Mouse (Mus musculus): Measurements from ENCODE around the gene Appl1. TPM values are rescaled to one million over a fixed set of nuclear protein-coding genes. Genes with fewer than 3 reads are reported as not detected.
A peak's percentile ranks its signal among the peaks of the same experiment; 100 is the strongest.

Appl1 gene
- 27.0 and 33.1 TPM in 2 replicates for polyA plus RNA-seq (2016; fragmentation: Nextera tagmentation; extraction: Ambion mirVana)

DNA sequence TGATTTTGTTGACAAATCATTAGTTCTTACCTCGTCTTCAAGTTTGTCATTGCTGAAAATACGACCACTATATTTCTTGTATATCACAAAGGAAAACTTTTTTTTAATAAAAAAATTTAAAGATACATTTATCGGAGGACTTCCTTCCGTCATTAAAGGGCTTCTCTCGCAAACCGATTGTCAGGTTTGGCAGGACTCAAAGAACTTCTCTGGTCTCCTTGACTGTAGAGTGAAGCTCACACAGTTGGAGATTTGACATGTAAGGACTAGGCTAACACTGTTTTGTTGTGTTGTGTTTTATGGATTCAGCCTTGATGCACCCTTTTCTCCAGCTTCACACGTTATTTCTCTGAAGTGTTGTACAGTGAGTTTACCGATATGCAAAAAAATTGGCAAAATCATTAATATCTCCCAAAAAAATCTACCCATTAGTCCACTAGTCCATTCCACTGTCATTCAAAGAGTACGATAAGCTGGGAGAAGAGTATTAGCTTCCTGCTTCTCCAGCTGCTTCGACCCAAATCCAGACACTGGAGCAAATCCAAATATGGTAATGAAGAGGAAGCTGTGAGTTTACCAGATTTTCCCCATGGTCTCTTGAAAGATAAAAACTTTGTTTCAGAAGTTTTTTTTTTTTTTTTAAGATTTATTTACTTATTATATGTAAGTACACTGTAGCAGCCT lies at the start of gene Appl1:
Gene Appl1 (minus strand): TSS at position 127 of the 684 bp plus-strand sequence.
- no peak for DNase-seq (ENCODE audit: low spot score)
- Histone ChIP-seq H3K4me1 (peaks cover 16% of the 10 kb centered on the region), H3K36me3 (no peaks in the 10 kb centered on the region), H3K27me3 (ENCODE audit: low read depth, poor library complexity, severe bottlenecking) (no peaks in the 10 kb centered on the region), H3K27ac (peak within 1 kb of the TSS; percentile 93), H3K4me3 (peak within 1 kb of the TSS; percentile 93), H3K9me3 (replicated peaks) (no peaks in the 10 kb centered on the region)
- whole genome bisulfite sequencing = 53% methylated on average over 10 of the region's 10 CpGs

DNA sequence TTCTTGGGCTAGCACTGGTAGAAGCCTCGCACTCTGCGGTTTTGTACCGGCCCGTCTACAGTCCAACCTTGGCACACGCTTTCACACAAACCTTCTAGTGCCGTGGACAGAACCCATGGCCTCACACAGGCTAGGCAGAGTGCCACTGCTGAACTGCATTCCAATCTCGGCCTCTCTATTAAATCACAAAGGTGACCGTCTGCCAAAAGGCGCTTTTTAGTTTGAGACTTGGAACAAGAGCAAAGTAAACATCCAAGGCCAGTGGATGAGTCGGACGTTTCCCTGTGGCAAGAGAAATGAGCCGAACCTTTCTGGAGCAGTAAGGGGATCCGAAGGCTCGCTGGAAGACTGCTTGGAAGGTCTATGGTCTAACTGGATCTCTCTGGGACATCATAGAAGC lies 48.8 kb upstream of the Appl1 start:
- Histone ChIP-seq H3K27me3 (ENCODE audit: low read depth, poor library complexity, severe bottlenecking) (no peaks in the 10 kb centered on the region), H3K36me3 (no peaks in the 10 kb centered on the region), H3K4me1 (peaks cover 4% of the 10 kb centered on the region; the same call in 1 of the 2 replicates), H3K9me3 (replicated peaks) (no peaks in the 10 kb centered on the region), H3K4me3 (no peak overlapping the region), H3K27ac (no peak overlapping the region)
- DNase-seq (ENCODE audit: low spot score) = no peak
- 93% methylated on average over 14 of the region's 14 CpGs for WGBS

DNA sequence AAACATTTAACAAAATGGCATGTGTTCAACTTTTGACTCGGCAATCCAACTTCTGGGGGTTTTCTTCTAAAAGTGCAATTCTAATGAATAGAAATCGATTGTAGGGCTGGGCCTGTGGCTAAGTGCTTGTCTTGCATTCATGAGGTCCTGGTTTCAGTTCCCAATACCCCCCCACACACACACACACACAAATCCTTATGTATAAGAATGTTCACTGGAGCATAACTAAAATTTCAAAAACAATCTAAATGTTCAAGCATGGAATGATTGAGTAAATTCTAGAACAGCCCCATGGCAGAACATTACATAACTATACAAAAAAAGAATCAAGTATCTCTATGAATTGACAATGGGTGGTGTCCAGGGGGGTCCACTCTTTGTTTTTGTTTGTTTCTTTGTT lies 46.9 kb upstream of the Appl1 start:
- 96% methylated on average over 2 of the region's 2 CpGs for WGBS
- no peak overlapping the region for H3K27ac ChIP-seq

DNA sequence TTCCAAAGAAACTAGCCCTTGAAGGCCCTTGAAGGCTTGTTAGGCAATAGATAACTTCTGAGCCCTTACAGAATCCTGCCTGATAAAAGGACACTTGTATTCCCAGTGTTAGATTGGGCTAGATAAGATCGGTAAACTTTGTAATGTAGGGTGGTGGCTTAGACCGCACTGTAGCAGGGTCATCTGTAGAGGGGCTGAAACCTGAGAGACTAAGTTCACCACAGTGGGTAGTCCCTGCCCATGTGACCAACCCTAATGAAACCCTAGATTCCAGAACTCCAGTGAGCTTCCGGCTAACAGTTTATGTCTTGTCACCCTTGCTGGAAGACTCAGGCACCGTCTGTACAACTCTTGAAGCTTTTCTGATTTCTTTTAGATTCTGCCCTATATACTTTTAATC lies 42.6 kb upstream of the Appl1 start:
- no peaks in the 10 kb centered on the region for H3K9me3 ChIP-seq (replicated peaks)
- DNase-seq (ENCODE audit: low spot score) = no peak
- WGBS = 64% methylated on average over 4 of the region's 4 CpGs
- H3K4me3 ChIP-seq = no peak overlapping the region
- H3K36me3 ChIP-seq = no peaks in the 10 kb centered on the region
- H3K27ac ChIP-seq = no peak overlapping the region
- 0 out of 2 replicates have a peak, but pooled peaks cover 5% of the 10 kb centered on the region for H3K4me1 ChIP-seq
- H3K27me3 ChIP-seq (ENCODE audit: low read depth, poor library complexity, severe bottlenecking) = no peaks in the 10 kb centered on the region

More for the DNA sequence above, 46.9 kb upstream of the Appl1 start:
- Histone ChIP-seq H3K4me3 (no peak overlapping the region), H3K4me1 (peaks cover 9% of the 10 kb centered on the region; the same call in 1 of the 2 replicates), H3K36me3 (no peaks in the 10 kb centered on the region), H3K9me3 (replicated peaks) (no peaks in the 10 kb centered on the region), H3K27me3 (ENCODE audit: low read depth, poor library complexity, severe bottlenecking) (no peaks in the 10 kb centered on the region)
- DNase-seq (ENCODE audit: low spot score) = no peak

DNA sequence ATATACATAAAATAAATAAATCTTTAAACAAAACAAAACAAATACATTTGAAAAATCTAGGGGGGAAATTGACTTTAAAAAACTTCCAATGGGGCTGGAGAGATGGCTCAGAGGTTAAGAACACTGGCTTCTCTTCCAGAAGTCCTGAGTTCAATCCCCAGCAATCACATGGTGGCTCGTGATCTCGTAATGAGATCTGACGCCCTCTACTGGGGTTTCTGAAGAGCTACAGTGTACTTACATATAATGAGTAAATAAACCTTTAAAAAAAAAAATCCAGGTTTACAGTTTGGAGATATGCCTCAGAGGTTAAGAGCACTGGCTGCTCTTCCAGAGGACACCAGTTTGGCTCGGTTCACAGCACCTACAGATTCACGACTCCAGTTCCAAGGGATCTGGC lies 40.5 kb upstream of the Appl1 start:
- WGBS = 82% methylated on average over 5 of the region's 5 CpGs
- no peak for DNase-seq (ENCODE audit: low spot score)
- Histone ChIP-seq H3K27ac (no peak overlapping the region), H3K9me3 (replicated peaks) (no peaks in the 10 kb centered on the region), H3K36me3 (no peaks in the 10 kb centered on the region), H3K27me3 (ENCODE audit: low read depth, poor library complexity, severe bottlenecking) (no peaks in the 10 kb centered on the region), H3K4me3 (no peak overlapping the region), H3K4me1 (0 out of 2 replicates have a peak, but pooled peaks cover 5% of the 10 kb centered on the region)

DNA sequence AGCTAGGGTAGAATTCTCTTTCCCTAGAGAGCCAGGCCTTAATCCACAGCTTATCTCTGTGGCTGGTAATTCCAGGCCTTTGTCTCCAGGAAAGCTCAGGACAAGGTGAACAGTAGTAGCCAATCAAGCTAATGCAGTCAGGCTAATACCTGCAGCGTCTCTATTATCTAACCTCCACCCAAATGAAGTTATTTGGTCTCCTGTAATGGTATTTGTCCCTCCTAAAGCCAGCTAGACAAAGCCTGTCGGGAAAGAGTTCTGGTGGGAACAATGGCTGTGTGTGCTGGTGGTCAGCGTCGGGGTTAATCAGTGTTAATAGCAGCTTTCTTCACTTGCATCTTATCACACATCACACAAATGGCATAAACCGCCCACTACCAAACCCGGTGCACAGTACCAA lies 34.9 kb upstream of the Appl1 start:
- DNase-seq (ENCODE audit: low spot score) = no peak
- 49% methylated on average over 6 of the region's 6 CpGs for WGBS
- Histone ChIP-seq H3K4me1 (0 out of 2 replicates have a peak, but pooled peaks cover 2% of the 10 kb centered on the region), H3K4me3 (no peak overlapping the region), H3K27me3 (ENCODE audit: low read depth, poor library complexity, severe bottlenecking) (peaks cover 5% of the 10 kb centered on the region; the same call in 1 of the 2 replicates), H3K9me3 (replicated peaks) (no peaks in the 10 kb centered on the region), H3K36me3 (no peaks in the 10 kb centered on the region), H3K27ac (no peak overlapping the region)

DNA sequence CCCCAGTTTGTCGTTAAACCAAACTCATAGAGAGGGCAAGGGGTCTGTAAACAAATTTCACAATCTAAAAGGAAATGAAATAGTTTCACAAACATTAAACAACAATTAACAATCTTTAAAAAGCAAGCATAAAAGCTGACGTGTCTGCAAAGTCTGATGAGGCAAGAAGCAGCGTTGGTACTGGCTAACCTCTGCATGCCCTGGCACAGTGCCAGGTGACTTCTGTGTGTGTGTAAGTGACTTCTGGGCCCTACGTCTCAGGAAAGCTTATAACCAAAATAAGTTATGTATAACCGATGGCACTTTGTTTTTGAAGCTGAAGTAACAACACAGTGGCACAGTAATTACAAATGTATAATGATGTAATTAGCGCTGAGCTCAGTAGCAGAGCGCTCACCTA lies 33.9 kb upstream of the Appl1 start:
- DNase-seq (ENCODE audit: low spot score) = no peak
- H3K4me3 ChIP-seq = no peak overlapping the region
- WGBS = 86% methylated on average over 7 of the region's 7 CpGs

DNA sequence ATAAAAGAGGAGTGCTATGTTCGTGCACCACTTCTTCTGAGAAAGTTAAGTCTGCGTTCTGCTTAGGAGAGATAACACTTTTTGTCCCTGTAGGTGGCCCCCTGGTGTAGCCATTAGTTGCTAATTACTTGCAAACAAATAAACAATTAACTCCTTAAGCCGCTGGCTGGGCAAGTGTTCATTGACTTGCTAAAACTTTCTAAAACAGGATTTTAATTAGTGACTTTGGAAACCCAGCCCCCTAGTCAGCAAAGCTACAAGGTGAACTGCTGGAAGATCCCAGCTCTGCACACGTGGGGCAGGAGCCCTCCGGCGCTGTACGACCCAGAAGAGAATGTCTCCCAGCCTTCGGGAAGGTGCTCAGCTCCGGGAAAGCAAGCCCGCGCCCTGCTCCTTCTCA lies 29.4 kb upstream of the Appl1 start:
- Histone ChIP-seq H3K4me1 (peaks cover 11% of the 10 kb centered on the region), H3K9me3 (replicated peaks) (no peaks in the 10 kb centered on the region), H3K27me3 (ENCODE audit: low read depth, poor library complexity, severe bottlenecking) (peaks cover 11% of the 10 kb centered on the region; the same call in 1 of the 2 replicates), H3K27ac (no peak overlapping the region), H3K4me3 (peak overlapping the region; percentile 29), H3K36me3 (no peaks in the 10 kb centered on the region)
- peak; percentile 35 for DNase-seq (ENCODE audit: low spot score)
- WGBS = 3% methylated on average over 11 of the region's 11 CpGs

More for the DNA sequence above, 33.9 kb upstream of the Appl1 start:
- Histone ChIP-seq H3K27me3 (ENCODE audit: low read depth, poor library complexity, severe bottlenecking) (peaks cover 11% of the 10 kb centered on the region; the same call in 1 of the 2 replicates), H3K27ac (no peak overlapping the region), H3K9me3 (replicated peaks) (no peaks in the 10 kb centered on the region), H3K36me3 (no peaks in the 10 kb centered on the region), H3K4me1 (peaks cover 11% of the 10 kb centered on the region)

DNA sequence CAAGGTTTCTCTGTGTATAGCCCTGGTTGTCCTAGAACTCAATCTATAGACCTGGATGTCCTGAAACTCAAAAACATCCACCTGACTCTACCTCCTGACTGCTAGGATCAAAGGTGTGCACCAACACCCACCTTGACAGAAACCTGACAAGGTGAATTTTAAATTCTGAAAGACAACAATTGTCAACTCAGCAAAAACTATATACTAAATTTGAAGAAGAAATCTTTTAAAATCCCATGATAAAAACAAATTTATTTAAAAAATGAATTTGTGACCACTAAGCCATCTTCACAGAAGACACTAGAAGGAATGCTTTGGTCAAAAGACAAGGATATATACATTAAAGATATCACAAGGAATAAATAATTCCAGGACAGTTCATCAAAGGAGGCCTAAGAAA lies 25.2 kb upstream of the Appl1 start:
- Histone ChIP-seq H3K36me3 (no peaks in the 10 kb centered on the region), H3K4me3 (no peak overlapping the region), H3K4me1 (peaks cover 41% of the 10 kb centered on the region), H3K9me3 (replicated peaks) (no peaks in the 10 kb centered on the region), H3K27ac (no peak overlapping the region), H3K27me3 (ENCODE audit: low read depth, poor library complexity, severe bottlenecking) (peaks cover 8% of the 10 kb centered on the region; the same call in 1 of the 2 replicates)
- DNase-seq (ENCODE audit: low spot score) = no peak

DNA sequence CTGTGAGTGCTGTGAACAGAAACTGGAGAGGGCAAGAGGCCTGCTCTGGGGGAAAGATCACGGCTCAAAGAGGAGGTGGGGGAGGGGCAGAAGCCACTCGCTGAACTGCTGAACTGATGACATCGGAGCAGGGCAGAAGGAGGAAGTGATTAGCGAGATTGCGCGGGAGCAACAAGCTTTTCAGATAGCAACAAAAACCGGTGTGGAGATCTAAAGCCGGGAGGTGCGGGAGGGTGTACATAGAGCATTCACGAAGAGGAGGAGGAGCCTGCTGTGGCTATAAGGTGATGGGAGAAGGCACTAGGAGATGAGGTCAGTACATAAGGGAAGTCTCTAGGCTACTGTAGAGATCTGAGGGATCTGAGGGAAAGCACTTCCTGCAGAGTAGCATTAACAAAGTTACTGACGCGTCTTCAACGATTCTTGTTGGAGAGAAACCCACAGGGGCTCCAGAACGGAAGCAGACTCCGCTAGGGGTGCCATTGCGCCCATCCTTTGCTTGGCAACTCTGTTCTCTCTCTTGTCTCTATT lies 23.2 kb upstream of the Appl1 start, which contains the start of gene Hesx1:
Gene Hesx1 (plus strand): TSS at position 206 of the 531 bp plus-strand sequence.
- Histone ChIP-seq H3K36me3 (no peaks in the 10 kb centered on the region), H3K27me3 (ENCODE audit: low read depth, poor library complexity, severe bottlenecking) (no peaks in the 10 kb centered on the region), H3K9me3 (replicated peaks) (no peaks in the 10 kb centered on the region), H3K27ac (peak within 1 kb of the TSS; percentile 75), H3K4me3 (peak within 1 kb of the TSS; percentile 37), H3K4me1 (peaks cover 31% of the 10 kb centered on the region)
- DNase-seq (ENCODE audit: low spot score) = peak; percentile 69
- WGBS = 8% methylated on average over 16 of the region's 16 CpGs

DNA sequence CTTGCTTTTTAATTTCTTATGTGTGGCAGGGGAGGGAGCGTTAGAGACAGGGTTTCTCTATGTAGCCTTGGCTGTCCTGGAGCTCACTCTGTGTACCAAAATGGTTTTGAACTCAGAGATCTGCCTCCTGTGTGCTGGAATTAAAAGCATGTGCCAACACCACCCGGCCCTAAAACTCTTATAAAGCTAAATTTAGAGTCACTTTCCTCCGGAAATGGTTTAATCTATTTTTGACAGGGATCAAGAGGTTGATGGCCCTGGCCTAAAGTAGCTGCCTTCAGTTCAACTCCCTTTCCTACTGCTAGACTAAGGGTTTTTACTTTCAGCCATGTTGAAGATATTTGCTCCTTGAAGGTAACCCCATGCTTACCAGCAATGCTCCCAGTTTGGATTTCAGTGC lies 22.4 kb upstream of the Appl1 start:
- H3K4me1 ChIP-seq = peaks cover 31% of the 10 kb centered on the region
- H3K4me3 ChIP-seq = no peak overlapping the region
- H3K27me3 ChIP-seq (ENCODE audit: low read depth, poor library complexity, severe bottlenecking) = no peaks in the 10 kb centered on the region
- peak overlapping the region; percentile 75; the same call in 1 of the 2 replicates for H3K27ac ChIP-seq
- 46% methylated on average over 3 of the region's 3 CpGs for WGBS
- no peaks in the 10 kb centered on the region for H3K9me3 ChIP-seq (replicated peaks)
- no peaks in the 10 kb centered on the region for H3K36me3 ChIP-seq
- DNase-seq (ENCODE audit: low spot score) = no peak

DNA sequence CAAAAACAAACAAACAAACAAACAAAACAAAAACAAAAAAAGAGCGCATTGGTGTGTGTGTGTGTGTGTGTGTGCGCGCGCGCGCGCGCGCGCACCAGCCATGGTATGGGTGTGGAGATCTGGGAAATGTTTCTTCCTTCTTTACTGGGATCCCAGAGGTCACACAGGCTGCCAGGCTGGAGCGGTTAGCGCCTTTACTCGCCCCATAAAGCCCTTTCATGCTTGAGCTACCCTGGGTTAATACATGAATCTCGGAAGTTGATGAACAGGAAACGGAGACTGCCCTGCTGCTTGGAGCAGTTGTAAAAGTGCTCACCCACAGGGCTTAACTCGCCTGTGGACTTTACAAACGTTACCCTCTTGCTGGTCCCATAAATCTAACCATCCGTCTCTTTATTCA lies 20.6 kb upstream of the Appl1 start:
- H3K4me1 ChIP-seq = peaks cover 31% of the 10 kb centered on the region
- no peaks in the 10 kb centered on the region for H3K27me3 ChIP-seq (ENCODE audit: low read depth, poor library complexity, severe bottlenecking)
- no peaks in the 10 kb centered on the region for H3K36me3 ChIP-seq
- peak; percentile 40 for DNase-seq (ENCODE audit: low spot score)
- H3K27ac ChIP-seq = no peak overlapping the region
- no peaks in the 10 kb centered on the region for H3K9me3 ChIP-seq (replicated peaks)
- H3K4me3 ChIP-seq = no peak overlapping the region
- 61% methylated on average over 18 of the region's 18 CpGs for WGBS

DNA sequence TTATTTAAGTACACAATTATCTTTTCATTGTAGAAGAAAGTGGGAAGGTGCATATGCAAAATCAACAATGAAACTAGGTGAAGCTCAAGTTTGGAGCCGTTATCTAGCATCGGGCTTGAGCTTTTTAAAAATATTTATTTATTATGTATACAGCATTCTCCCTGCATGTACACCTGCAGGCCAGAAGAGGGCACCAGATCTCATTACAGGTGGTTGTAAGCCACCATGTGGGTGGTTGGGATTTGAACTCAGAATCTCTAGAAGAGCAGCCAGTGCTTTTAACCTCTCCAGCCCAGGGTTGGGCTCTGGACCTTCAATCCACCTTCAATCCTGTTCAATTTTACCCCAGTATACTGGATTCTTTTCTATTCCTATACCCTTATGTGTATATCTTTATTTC lies 17.7 kb upstream of the Appl1 start:
- WGBS = 80% methylated on average over 2 of the region's 2 CpGs
- H3K36me3 ChIP-seq = no peaks in the 10 kb centered on the region
- H3K9me3 ChIP-seq (replicated peaks) = no peaks in the 10 kb centered on the region
- H3K27ac ChIP-seq = no peak overlapping the region
- no peak for DNase-seq (ENCODE audit: low spot score)
- H3K27me3 ChIP-seq (ENCODE audit: low read depth, poor library complexity, severe bottlenecking) = no peaks in the 10 kb centered on the region
- no peak overlapping the region for H3K4me3 ChIP-seq
- H3K4me1 ChIP-seq = peaks cover 22% of the 10 kb centered on the region
